Mouse (Mus musculus): ENCODE measurements at regions not wholly inside any gene's neighbourhood (a gene's known extent, or its start where the extent isn't known, plus 50 kb on each side); places are given as distances from the start of the nearest gene placed in this dataset.
A peak's percentile ranks its signal among the peaks of the same experiment; 100 is the strongest.

DNA sequence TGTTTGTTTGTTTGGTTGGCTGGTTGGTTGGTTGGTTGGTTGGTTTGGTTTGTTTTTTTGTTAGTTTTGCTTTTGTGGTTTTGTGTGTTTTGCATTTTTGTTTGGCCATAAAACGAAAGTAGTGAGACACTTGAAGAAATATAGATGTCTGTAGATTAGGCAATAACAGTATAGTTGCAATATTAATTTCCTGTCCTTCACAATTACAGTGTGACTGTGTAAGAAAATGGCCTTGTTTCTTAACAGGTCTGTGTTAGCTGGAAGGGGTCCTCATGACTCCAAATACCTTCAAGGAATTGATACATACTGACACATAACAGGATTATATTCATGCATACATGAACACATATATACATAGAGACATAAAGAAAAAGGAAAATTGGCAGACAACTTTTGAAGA is 334.2 kb downstream of the Bcor start:
- peak; percentile 35 for ATAC-seq (ENCODE audit: poor library complexity, severe bottlenecking)

DNA sequence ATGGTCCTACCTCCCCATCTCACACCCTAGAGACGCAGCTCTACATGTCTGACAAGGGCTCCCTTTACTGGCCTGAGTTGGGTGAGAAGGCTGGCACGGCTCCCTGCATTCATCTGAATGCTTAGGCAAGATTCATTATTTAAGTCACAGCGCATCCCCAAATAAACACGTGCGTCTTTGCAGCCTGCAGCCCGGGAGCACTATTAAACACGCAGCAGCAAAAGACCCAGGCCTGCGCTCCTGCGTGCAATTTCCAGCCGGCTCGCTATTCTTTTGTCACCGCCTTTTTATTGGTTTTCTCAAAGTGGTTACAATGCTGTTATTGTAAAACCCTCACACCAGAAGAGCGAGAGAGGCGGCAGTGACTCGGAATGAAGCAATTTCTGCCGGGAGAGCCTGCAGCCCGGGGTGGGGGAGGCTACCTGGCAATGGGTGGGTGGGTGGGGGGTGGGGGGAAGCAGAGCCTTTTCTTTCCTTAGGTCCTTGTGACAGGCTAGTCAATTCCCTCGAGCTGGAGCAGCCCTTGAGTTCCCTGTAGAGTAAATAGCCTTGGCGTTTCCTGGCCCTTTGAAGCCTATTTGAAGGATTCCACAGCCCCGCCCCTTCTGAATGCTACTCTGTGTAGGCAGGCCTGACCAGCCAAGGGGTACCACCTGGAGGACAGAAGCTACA is 333.3 kb downstream of the Bcor start:
- no peak for ATAC-seq (ENCODE audit: poor library complexity, severe bottlenecking)

- no peak for ATAC-seq (ENCODE audit: poor library complexity, severe bottlenecking)
These were observed 330.6 kb downstream of the Bcor start for GRCm38 (mm10) chrX:11829411-11830002.

GRCm38 (mm10) chrX:11837566-11837965 is 322.6 kb downstream of the Bcor start:
- no peak for ATAC-seq (ENCODE audit: poor library complexity, severe bottlenecking)

DNA sequence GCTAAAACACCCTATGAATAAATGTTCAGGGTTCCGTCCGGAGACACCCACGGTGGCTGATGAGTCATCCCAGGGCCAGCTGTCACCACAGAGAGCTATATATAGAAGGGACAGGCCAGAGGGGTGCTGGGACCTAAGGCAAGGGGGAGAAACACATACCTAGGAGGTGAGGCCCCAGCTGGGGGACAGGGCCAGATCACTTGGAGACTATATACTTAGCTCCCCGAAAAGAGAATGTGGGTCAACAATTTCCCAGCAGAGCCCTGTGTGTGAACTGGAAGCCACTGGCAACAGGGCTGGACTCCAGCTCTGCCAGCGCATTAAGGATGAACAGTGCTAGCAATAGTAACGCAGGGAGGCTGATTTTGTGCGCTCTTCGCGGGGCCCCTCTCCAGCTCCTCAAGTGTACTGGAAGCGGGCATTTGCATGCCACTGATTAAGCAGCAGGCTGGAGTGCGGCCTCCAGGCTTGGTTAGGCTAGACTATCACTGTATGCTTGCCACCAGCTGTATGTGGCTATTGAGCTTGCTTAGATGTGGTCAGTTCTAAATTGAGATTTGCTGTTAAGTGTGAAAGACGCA is 320.4 kb downstream of the Bcor start:
- peak; percentile 49; the same call in 1 of the 2 replicates for ATAC-seq (ENCODE audit: poor library complexity, severe bottlenecking)

- ATAC-seq (ENCODE audit: poor library complexity, severe bottlenecking): no peak
These were observed 319.7 kb downstream of the Bcor start for GRCm38 (mm10) chrX:11840319-11841035.

- no peak for ATAC-seq (ENCODE audit: poor library complexity, severe bottlenecking)
These were observed 314.6 kb downstream of the Bcor start for GRCm38 (mm10) chrX:11845566-11845965.

DNA sequence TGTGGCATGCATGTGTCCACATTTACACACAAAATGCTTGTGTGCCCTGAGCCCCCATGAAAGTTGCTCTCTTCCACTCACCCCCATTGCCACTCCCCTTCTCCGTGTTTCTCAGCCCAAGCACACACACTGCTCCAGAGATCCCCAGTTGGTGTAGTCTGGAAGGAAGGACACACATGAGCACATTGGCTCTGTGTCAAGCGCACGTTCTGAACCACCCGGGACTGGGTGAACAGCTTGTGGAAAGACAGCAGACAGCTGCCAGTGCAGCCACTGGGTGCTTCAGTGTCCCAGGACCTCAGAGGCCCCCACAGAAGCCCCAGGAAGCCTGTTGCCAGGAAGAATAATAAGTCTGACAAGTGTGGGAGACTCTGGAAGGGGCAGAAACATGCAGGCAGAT is 304.2 kb downstream of the Bcor start:
- no peak for ATAC-seq (ENCODE audit: poor library complexity, severe bottlenecking)

DNA sequence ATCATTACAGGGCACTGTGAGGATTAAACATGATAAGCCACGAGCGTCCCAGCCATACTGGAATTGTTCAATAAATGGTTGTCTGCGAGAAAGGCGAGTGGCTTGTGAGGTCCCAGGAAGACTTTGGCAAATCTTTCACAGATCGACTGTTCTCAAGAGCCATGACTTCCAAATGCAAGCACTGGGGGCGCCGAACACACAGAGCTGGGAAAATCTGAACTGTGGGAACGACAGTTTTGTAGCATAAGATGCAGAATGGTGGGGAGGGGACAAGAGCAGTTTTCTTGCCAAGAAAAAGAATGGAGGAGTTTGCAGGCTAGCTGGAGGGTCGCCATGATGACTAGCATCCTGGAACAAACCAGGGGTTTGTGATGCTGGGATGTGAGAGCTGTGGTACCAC is 300.8 kb downstream of the Bcor start:
- no peak for ATAC-seq (ENCODE audit: poor library complexity, severe bottlenecking)

DNA sequence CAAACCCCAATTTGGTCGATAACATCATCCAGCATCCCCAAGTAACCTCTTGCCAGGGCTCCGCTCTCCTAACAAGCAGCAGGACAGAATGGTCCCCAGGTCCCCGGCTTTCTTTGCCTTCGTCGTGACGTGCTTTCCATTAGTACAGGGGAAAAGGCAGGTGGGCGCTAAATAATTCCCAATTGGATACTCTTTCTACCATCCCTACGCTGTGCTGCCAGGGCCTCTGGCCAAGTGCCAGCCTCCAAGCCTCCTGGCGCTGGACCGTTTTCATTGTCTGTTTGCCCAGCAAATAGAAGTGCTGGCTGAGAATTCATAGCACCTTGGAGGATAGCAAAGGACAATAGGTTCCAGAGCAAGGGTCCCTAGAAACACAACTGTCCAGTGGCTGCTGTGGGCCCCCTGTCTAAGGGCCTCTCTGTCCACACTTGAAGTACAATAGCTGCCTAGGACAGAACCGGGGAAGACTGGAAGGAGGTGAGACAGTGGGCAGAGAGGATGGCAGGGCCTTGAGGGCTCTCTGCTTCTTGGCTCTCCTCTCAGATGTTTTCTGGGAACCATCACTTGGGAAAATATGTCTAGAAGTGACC is 298.9 kb downstream of the Bcor start:
- ATAC-seq (ENCODE audit: poor library complexity, severe bottlenecking): no peak

- no peak for ATAC-seq (ENCODE audit: poor library complexity, severe bottlenecking)
These were observed 298.3 kb downstream of the Bcor start for GRCm38 (mm10) chrX:11861892-11862291.

DNA sequence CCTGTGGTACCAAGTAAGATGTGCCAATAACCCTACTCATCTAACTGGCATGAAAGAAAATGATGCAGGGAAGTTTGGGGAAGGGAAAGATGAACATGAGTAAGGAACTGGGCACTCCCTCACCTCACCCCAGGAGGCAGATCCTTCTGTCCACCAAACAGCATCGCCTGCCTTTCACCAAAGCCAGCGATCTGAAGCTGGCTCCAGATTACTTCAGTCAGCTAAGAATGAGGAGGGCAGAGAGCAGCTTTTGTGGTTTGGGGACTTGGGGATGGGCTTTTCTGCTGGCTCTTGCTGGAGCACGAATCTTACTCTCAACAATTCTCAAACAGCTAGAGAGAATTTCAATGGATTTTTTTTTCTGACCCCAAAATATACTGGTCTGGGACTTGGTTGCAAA is 297.0 kb downstream of the Bcor start:
- no peak for ATAC-seq (ENCODE audit: poor library complexity, severe bottlenecking)

- no peak for ATAC-seq (ENCODE audit: poor library complexity, severe bottlenecking)
These were observed 286.2 kb downstream of the Bcor start for GRCm38 (mm10) chrX:11873913-11874312.

- ATAC-seq (ENCODE audit: poor library complexity, severe bottlenecking): no peak
These were observed 283.5 kb downstream of the Bcor start for GRCm38 (mm10) chrX:11876636-11877035.

DNA sequence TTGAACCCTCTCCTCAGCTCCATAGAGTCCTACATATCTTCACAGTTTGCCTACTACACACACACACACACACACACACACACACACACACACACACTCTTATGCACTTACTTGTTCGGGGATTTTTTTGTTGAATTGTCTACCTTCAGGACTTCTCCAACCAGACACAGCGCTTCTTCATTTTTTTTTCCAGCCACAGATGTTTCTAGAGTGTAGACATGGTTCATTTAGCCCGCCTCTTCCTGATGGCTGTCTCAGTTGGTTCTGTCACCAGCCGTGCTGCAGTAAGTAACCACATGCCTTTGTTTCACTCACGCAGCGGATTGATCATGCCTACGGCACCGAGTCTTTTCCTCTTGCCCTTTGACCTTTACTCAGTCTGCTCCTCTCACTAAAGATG is 282.1 kb downstream of the Bcor start:
- no peak for ATAC-seq (ENCODE audit: poor library complexity, severe bottlenecking)

- ATAC-seq (ENCODE audit: poor library complexity, severe bottlenecking): peak; percentile 77
These were observed 279.2 kb downstream of the Bcor start for GRCm38 (mm10) chrX:11880972-11881371.

DNA sequence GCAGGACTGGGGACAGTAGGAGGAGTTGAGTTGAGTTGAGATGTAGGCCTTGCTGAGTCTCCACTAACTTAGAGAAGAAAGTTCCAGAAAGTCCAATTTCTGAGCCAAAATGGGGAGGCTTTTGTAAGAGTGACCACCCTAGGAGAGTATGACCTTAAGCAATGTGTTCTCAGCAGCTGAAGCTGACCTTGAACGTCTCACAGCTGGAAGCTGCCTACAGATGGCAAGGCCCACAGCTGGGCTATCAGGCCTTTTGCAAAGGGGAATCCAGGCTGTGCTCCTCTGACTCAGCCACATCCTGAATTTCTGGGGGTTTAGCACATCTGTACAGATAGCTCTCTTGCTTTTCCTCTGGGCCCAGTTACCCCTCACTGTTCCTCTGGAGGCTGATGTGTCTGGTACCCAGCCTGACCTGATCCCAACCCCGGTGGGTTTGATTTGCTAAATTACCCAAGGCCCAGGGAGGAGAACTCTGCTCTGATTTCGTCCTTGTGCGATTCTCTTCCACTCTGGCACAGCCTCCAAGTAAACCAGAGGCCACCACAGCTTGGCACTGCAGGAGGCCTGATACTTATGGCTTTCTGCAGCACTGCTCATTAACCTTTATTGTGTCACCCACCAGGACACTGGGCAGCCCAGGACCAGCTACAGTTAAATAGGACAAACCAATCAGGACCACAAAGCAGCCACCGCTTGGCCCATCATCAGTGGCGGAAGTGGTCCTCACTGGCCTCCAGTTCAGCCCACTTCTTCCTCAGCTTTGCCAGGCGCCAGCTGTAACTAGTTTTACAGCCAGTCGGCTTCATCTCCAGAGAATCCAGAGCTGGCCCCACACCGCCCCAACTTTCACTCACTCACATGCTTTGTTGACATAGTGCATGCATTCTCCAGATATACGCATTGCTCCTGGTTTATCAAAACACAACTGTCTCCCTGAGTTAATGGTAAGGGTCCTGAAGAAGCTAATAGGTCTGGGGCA is 276.1 kb downstream of the Bcor start:
- ATAC-seq (ENCODE audit: poor library complexity, severe bottlenecking): no peak

DNA sequence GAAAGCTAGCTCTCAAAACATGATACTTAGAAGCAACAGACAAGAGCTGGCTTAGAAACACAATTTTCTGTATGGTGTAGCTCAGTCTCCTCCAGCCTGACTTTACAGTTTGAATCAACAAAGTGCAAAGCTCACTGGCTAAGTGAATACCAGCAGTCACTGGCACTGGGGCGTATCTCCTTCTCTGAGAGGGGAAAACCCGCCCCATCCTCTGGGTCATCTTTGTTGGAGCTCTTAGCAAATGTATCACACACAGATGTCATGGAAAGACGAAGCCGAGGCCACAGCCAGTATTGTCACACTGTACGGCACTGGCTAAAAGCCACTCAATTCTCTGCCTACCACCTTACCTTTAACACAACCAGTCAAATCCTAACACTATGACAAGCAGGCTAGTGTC is 267.8 kb downstream of the Bcor start:
- ATAC-seq (ENCODE audit: poor library complexity, severe bottlenecking): no peak

DNA sequence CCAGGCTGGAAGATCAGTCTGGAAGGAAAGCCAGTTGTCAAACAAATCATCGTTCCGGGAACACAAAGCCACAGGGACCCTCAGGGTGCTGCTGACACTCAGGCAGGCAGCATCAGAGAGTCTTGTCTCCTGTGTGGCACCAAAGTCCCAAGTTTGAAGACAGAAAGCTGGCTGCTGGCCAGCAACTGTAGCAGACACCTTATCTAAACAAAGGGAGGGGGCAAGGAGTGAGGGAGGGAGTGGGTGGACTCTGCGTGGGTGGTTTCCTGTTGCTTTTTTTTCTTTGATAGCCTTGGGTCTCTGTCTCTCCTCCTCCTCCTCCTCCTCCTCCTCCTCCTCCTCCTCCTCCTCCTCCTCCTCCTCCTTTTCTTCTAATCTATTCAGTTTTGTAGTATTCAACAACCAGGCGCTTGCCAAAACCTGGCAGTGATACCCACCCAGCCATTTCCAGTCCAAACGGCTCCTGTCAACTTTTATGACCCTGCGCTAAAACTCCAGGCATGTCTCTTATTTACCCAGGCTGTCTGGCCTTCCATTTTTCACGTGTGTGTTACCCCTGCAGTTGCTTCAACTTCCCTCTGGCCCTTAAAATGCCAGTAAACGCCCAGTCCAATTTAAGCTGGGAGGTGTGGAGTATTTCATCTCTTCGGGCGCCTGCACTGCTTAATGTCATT is 266.4 kb downstream of the Bcor start:
- ATAC-seq (ENCODE audit: poor library complexity, severe bottlenecking): no peak

- no peak for ATAC-seq (ENCODE audit: poor library complexity, severe bottlenecking)
These were observed 265.9 kb downstream of the Bcor start for GRCm38 (mm10) chrX:11894280-11894662.
